Mouse (Mus musculus): ENCODE data around the gene Clcf1.

GRCm38 (mm10) chr19:4194021-4194724 lies 19.9 kb upstream of the Clcf1 start:
- TF ChIP-seq GATA1 (IDR thresholded peaks at IDR 0.05; ENCODE audit: borderline replicate concordance, low read length) (no peak), FLI1 (IDR thresholded peaks at IDR 0.05; ENCODE audit: low read length) (no peak)

Data from megakaryocyte, embryonic 14.5 days (primary cell).